Mouse (Mus musculus) lung, adult 18-20 months (tissue): ENCODE results near the gene Ddx59.

ENCODE experiments used
- DNase-seq, 2 experiments: peaks; one replicate each; pipeline ENCODE4 v3.0.0; 2022; ENCODE audit warnings: mixed read lengths in 2 of 2

The Ddx59 gene

GRCm38 (mm10) chr1:136414798-136415755 is at the start of gene Ddx59:
Gene Ddx59 (plus strand): TSS chr1:136415271.
- DNase-seq = peak; percentile 97 to 98

- DNase-seq = peak; percentile 79 to 89
Measured at GRCm38 (mm10) chr1:136365986-136366385, 49.1 kb upstream of the Ddx59 start.

- no peak for DNase-seq
Measured at GRCm38 (mm10) chr1:136379261-136379660, 35.8 kb upstream of the Ddx59 start.

GRCm38 (mm10) chr1:136380161-136380560 is 34.9 kb upstream of the Ddx59 start:
- no peak for DNase-seq

- DNase-seq = no peak
Measured at GRCm38 (mm10) chr1:136380606-136381005, 34.5 kb upstream of the Ddx59 start.

- DNase-seq = peak in 1 of 2 experiments; percentile 18
Measured at GRCm38 (mm10) chr1:136381169-136381568, 33.9 kb upstream of the Ddx59 start.

GRCm38 (mm10) chr1:136381583-136381982 is 33.5 kb upstream of the Ddx59 start:
- DNase-seq = no peak

GRCm38 (mm10) chr1:136386914-136387313 is 28.2 kb upstream of the Ddx59 start:
- no peak for DNase-seq

- no peak for DNase-seq
Measured at GRCm38 (mm10) chr1:136394506-136394905, 20.6 kb upstream of the Ddx59 start.

GRCm38 (mm10) chr1:136395073-136395472 is 20.0 kb upstream of the Ddx59 start:
- no peak for DNase-seq

GRCm38 (mm10) chr1:136401281-136401680 is 13.8 kb upstream of the Ddx59 start:
- no peak for DNase-seq

- no peak for DNase-seq
Measured at GRCm38 (mm10) chr1:136409631-136410030, 5.4 kb upstream of the Ddx59 start.

- DNase-seq = no peak
Measured at GRCm38 (mm10) chr1:136415756-136416126, 670 bp downstream of the Ddx59 start.

GRCm38 (mm10) chr1:136418393-136418792 is 3.3 kb downstream of the Ddx59 start:
- DNase-seq = no peak

- DNase-seq = no peak
Measured at GRCm38 (mm10) chr1:136427166-136427969, 12.3 kb downstream of the Ddx59 start.

GRCm38 (mm10) chr1:136428981-136429380 is 13.9 kb downstream of the Ddx59 start:
- DNase-seq = no peak

GRCm38 (mm10) chr1:136430126-136430818 is 15.2 kb downstream of the Ddx59 start:
- DNase-seq = no peak

- DNase-seq = no peak
Measured at GRCm38 (mm10) chr1:136440741-136441140, 25.7 kb downstream of the Ddx59 start.

- peak in 1 of 2 experiments; percentile 18 for DNase-seq
Measured at GRCm38 (mm10) chr1:136442809-136443208, 27.7 kb downstream of the Ddx59 start.

GRCm38 (mm10) chr1:136444555-136445255 is 29.6 kb downstream of the Ddx59 start:
- no peak for DNase-seq

GRCm38 (mm10) chr1:136446933-136447332 is 31.9 kb downstream of the Ddx59 start:
- no peak for DNase-seq

- DNase-seq = no peak
Measured at GRCm38 (mm10) chr1:136447338-136447737, 32.3 kb downstream of the Ddx59 start.
